Mouse (Mus musculus): Measurements from ENCODE around the gene Gal3st2c.
"Not testable (repeated sequence)": the region's sequence is repeated elsewhere in the genome, so short reads cannot be mapped to it uniquely, and the experiment has no call there.

Gal3st2c gene

DNA sequence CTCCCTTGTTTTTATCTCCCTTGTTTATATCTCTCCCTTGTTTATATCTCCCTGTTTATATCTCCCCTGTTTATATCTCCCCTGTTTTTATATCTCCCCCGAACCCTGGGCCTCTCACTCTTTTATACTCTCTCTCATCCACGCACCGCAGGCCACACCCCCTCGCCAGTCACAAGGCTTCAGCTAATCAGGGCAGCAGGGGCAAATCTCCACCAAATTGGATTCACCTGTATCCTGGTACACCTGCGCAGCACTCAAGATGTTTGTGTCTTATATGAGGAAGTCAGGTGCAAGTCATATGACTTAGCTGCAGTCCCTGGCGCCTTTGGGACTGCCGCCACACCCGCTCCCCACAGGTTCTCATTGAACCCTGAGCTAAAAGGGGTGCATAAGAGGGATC, at the start of gene Gal3st2c:
Gene Gal3st2c, plus strand, starts transcription at position 301 of the 400 bp plus-strand sequence.
- DNase-seq = not testable (repeated sequence)

- not testable (repeated sequence) for DNase-seq
Measured at GRCm38 (mm10) chr1:93949087-93949486, 41.2 kb upstream of the Gal3st2c start.

DNA sequence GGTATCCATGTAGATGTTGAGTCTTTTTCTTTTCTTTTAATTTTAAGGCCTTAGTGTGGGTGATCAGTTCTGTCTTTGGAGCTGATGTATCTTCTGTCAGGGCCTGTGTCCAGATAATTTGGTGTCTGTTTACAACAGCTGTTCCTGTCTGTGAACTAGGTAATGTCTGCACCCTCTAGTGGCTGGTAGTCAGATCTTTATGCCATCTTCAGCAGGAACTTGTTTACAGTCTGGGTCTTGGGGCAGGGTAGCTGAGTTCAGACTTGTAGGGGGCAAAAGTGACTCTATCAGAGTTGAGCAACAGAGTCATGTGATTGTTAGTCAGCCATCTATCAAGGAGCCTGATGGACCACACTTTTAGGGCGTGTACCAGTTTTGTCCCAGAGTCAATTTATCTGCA, 23.8 kb upstream of the Gal3st2c start:
- DNase-seq = not testable (repeated sequence)

- not testable (repeated sequence) for DNase-seq
Measured at GRCm38 (mm10) chr1:93970380-93970779, 19.9 kb upstream of the Gal3st2c start.

- DNase-seq = not testable (repeated sequence)
Measured at GRCm38 (mm10) chr1:93970797-93971196, 19.5 kb upstream of the Gal3st2c start.

DNA sequence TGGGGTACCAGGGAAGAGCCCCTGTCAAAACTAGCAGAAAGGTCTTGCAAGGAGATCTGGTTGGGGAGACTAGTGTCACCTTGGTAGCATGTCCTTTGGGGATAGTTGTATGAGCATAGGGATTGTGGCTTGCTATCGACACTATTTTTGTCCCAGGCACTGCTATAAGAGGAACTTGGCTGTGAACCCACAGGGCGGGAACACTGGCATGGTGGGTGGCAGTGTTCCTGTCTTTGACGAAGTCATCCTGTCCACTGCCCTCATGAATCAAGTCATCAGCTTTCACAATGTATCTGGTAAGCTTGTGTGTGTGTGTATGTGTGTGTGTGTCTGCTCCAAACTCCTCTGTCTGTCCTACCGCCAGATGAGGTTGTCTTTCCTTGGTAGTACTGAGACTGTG, 14.5 kb upstream of the Gal3st2c start:
- not testable (repeated sequence) for DNase-seq

DNA sequence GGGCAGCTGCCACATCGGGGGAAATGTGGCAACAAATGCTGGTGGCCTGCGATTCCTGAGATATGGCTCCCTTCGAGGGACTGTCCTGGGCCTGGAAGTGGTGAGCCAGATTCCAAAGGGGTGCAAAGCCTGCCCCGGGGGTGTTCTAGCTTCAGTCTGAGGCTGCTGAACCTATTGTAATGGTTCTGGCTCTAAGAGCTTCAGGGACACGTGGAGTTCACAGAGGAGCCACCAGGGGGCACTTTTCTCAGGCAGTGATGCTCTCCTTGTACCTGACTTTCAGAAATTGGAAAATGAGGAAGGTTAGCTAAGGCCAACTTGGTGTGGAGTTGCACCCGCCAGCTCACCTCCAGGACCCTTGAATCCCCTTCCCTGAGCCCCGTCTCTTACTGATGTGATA, 12.0 kb upstream of the Gal3st2c start:
- DNase-seq = not testable (repeated sequence)

GRCm38 (mm10) chr1:93980932-93981331, 9.4 kb upstream of the Gal3st2c start:
- DNase-seq = not testable (repeated sequence)

DNA sequence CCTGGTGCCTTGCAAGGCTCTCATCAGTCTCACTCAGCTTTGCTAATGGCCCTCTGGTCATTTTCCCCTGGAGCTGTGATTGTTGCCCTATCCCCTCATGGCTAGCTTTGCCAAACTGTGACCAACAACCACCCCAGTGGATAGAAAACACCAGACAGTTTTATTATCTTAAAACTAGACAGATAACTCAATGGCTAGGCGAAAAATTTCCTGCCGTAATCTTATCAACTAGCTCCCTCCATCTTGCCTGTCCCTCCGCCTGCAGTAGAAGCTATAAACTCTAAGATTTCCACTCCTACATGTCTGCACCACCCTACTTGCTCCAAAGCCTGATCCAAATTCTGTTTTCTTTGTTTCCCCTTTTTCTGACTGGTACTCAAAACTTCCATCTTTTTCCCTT, 4.1 kb upstream of the Gal3st2c start:
- DNase-seq = no peak

DNA sequence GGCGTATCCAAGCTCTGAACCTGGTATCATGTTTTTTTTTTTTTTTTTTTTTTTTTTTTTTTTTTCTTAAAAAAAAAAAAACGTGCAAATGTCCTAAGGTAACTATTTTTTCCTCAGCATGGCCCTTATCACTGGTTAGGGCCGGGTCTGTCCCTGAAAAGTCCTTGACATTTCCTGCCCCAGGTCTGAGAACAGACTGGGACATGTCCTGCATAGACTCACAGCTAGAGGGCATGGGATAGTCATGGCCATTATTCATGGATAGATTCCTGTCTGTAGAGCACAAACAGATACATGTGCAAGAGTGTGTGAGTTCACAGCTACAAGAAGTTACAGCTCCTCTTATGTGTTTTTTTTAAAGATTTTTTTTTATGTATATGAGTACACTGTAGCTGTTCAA, 1.5 kb upstream of the Gal3st2c start:
- no peak for DNase-seq

- not testable (repeated sequence) for DNase-seq
Measured at GRCm38 (mm10) chr1:93991068-93991467, 759 bp downstream of the Gal3st2c start.

DNA sequence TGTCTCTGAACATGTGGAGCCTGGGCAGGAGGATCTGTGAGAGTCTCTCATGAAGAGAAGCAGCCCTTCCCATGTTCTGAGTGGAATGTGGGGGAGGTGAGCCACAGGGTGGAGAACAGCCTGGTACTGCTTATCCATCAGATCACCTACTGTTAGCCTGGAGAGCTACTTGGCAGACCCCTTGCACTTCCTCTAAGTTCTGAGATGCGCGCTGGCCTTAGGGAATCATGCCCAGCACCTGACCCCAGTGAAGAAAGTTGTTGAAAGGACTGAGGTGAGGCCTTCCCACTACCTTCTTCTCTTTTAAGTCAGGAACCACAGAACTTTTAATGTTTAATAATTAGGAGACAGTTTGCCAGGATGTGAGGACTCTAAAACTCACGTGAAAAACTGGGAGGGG, 1.2 kb downstream of the Gal3st2c start:
- DNase-seq = not testable (repeated sequence)

DNA sequence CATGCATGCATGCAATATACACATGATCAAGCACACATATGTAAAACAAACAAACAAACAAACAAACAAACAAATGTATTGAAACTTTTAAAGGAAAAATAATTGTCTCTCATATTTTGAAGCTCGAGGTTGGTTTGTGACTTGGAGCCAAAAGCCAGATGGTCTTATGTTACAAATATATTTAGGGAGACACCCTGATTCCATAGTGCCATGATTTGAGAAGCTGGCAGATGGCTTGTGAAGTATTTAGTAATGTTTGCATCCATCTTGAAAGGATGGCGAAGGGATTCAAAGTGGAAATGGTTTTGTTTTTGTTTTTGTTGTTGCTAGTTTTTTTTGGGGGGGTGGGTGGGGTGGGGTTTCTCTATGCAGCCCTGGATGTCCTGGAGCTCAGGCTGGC, 10.7 kb downstream of the Gal3st2c start:
- no peak for DNase-seq

GRCm38 (mm10) chr1:94005954-94006506, 15.7 kb downstream of the Gal3st2c start:
- DNase-seq = not testable (repeated sequence)

- DNase-seq = not testable (repeated sequence)
Measured at GRCm38 (mm10) chr1:94008826-94009225, 18.5 kb downstream of the Gal3st2c start.

- DNase-seq = no peak
Measured at GRCm38 (mm10) chr1:94011643-94012042, 21.3 kb downstream of the Gal3st2c start.

GRCm38 (mm10) chr1:94020151-94020550, 29.8 kb downstream of the Gal3st2c start, which contains the start of gene Neu4:
Gene Neu4 (plus strand): TSS chr1:94020451.
- no peak for DNase-seq

GRCm38 (mm10) chr1:94027506-94028108, 37.3 kb downstream of the Gal3st2c start:
- DNase-seq = no peak

GRCm38 (mm10) chr1:94028741-94029140, 38.4 kb downstream of the Gal3st2c start:
- DNase-seq = no peak

- DNase-seq = no peak
Measured at GRCm38 (mm10) chr1:94033075-94033602, 42.8 kb downstream of the Gal3st2c start.

- DNase-seq = peak; percentile 74 to 81
Measured at GRCm38 (mm10) chr1:94034984-94035743, 44.9 kb downstream of the Gal3st2c start.

DNA sequence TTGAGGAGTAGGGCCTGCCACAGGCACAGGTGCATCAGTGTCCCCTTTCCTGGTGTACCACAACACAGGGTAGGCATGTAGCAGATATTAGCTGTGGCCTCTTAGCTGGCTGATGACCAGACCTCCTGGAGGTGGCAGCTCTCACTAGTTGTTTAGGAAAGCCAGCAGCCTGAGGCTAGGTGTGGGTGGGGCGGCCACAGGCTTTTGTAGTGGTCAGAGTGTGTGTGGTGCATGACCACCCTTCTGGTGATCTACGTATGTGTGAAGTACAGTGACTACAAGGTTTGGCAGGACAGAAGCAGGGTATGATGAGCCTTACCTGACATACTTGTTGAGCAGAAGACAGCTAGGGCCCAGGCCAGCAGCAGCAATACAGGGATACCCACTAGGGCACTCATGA, 50.1 kb downstream of the Gal3st2c start:
- DNase-seq = no peak

- DNase-seq = no peak
Measured at GRCm38 (mm10) chr1:94045559-94045958, 55.2 kb downstream of the Gal3st2c start.

DNA sequence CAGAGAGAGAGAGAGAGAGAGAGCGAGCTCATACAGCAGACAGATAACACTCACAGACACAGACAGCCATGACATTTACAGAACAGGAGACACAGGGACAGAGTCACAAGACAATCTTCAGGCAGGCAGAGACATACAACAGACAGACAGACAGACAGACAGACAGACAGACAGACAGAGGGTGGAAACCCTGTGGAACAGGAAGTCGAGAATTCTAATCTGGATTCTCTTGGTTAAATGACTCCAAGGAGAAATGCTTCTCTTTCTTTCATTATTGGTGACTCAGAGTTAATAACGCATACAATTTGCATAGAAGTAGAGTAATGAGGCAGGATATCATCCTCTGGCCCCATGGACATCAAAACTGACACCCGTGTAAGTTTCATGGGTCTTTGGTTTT, 56.2 kb downstream of the Gal3st2c start:
- no peak for DNase-seq

Data from kidney, postnatal 25 days (tissue).